Mouse (Mus musculus) inflammation-experienced regulatory T-cells, adult 6 months (primary cell): ENCODE measurements at regions not wholly inside any gene's neighbourhood (a gene's known extent, or its start where the extent isn't known, plus 50 kb on each side); places are given as distances from the start of the nearest gene placed in this dataset.

Experiments
- ATAC-seq: one replicate; pipeline ENCODE4 v1.8.0; 2017

DNA sequence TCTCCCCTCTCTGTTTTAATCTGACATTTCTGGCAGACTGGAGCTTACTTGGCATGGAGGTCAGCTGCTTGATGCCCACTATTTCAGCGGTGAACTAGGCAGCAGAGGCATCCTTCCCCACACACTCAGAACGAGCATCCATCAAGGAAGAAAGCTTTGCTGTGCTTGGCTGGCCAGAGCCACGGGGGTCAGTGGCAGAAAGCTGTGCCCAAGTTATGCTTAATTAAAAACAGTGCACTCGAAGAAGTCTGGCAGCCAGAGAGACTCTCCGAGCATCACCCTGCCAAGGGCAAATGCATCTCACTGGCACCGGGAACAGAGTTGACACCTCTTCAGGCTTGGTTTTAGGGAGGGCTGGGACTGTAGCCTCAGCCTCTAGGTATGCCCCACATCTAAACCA lies 168.3 kb downstream of the Gm45692 start:
- ATAC-seq: no peak

DNA sequence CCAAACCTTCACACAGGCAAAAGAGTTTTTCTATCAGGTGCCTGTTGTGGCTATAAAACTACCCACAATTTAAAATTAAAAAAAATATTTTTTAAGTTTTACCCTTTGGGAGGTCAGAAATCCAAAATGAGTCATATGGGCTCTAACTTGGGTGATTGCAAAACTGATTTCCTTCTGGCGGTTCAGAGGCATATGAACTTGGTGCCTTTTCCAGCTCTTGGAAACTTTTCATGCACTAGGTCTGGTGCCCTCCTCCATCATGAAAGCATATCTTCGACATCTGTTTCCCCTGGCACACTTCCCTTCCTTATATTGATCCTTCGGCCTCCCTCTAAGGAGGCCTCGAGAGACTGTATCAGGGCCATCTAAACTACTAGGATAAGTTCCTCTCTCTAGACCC lies 168.8 kb downstream of the Gm45692 start:
- ATAC-seq: no peak

DNA sequence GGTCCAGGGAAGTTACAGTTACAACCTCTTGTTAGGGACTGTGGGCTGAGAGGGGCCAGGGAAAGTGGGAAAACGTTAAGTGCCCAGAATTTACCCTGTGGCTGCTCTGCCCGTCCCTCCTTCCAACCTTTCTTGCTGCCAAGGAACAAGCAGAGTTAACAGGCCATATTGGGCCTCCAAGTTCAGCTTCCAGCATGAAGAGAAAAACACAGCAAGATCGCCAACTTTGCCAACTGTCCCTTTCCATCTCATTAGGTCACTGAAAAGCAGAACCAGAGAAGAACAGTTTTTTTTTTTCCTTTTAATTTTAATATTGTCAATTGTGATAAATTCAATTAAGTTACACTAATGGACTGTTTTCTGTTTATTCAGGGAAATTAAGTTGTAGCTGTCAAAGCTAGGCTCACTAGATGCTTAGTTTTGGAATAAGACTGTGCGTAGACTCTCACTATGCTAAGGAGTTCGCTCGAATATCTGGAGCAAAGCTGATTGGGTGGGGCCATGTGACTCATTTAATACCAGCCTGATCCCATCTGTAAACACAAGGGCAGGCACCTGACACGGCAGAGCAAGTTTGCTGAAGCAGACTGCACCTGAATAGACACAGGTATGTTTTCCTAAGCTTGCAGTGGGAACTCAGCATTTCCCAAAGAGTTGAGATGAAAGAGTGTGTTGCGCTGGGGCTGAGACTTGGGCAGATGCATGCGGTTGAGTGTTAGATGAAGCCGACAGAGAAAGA lies 178.9 kb downstream of the Gm45692 start:
- no peak for ATAC-seq

DNA sequence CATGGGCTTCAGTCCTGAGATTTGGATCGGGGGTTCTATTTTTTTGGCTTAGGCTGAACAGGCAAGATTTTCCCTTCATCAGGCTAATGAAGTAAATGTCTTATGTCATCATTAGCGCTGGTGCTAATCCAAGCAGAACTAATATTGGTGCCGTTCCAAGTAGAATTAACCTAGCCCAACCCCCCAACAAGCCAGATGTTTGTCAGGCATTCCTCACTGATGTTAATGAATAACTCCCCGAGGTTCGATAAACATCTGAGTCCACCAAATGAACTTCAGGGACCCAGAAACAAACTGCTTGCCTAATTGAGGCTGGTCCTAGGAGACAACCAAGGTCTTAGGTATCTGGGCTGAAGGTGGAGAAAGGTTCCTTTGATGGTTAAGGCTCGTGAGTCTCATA lies 180.9 kb downstream of the Gm45692 start:
- no peak for ATAC-seq

DNA sequence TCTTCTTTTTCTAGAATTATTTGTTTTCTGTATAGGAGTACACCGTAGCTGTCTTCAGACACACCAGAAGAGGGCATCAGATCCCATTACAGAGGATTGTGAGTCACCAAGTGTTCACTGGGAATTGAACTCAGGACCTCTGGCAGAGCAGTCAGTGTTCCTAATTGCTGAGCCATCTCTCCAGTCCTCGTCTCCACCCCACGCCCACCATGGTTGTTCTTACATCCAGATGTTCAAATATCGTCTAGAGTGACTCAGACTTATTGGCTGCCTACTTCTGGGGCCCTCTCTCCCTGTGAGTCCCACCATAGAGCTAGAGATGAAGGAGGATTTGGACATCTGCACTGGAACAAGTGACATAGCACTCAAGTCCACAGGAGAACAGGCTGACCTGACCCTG lies 182.6 kb downstream of the Gm45692 start:
- ATAC-seq: no peak

DNA sequence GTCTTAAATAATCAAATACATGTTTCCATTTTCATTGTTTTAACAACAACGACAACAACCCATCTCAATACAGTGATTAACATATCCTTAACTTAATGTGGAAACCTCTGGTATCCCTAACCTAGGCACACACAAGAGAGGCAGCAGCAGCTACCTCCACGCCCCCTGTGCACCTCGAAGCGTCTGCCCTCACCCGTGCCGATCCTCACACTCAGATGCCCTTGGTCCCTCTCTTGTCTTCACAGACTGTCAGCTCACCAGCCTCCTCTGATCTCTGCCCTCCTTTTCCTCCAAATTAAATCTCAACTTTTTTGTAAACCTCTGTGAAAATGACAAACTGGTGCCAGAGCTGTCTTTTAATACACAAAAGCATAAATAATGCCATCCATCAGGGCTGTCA lies 185.2 kb downstream of the Gm45692 start:
- ATAC-seq: no peak

DNA sequence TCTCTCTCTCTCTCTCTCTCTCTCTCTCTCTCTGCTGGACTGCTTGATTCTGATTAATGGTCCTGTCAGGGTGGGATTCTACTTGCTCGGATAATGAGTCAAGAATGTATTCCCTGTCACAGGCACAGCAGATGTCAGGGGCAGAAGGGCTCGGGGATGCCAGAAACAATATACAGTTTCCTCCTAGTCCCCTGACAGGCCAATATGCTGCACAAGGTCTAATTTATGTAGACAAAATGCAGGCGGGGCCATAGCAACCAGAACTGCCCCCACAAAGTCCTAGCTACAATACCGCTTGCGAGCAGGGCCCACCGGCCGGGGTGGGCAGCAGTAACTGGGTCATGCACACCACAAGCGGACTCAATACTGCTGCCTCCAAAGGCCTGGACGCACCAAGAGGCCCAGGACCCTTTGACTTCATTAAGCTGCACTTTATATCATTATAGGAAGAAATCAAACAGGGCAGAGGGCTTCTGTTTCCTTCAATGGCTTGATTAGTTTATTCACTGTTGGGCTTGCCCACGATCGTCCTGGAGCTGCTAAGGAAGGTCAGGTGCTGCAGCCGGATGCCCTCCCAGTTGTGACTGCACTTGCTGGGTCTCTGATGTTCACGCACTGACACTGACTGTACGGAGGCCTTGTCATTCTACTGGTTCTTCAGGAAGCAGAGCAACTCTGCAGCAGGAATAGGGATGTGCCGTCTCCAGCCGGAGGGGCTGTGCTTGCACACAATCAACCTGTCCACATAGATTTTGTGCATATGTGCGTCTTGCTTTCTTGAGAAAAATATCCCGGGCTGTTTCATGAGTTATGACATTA lies 185.9 kb downstream of the Gm45692 start:
- ATAC-seq: no peak

DNA sequence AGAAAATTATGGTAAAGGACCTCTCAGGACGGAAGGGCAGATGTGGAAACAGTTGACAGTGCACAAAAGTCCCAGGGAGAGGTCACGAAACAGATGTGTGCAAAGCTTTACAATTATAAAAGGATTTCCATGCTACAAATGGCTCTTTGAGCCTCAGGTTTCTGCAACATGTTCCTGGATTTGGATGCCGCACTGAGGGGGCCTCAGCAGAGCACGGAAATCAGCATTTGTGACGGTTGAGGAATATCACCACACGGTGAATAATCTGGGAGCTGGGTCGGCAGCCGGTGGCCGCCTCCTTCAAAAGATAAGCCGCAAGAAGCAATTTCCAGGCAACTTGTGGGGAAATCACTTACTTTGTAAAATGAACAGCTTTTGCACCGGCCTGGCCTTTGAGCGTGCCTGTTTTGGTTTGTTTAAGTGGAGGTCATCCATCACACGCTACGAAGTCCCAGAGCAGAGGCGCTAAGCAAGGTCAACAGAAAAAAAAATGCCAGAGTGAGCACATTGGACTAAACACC lies 188.8 kb downstream of the Gm45692 start:
- ATAC-seq: no peak

DNA sequence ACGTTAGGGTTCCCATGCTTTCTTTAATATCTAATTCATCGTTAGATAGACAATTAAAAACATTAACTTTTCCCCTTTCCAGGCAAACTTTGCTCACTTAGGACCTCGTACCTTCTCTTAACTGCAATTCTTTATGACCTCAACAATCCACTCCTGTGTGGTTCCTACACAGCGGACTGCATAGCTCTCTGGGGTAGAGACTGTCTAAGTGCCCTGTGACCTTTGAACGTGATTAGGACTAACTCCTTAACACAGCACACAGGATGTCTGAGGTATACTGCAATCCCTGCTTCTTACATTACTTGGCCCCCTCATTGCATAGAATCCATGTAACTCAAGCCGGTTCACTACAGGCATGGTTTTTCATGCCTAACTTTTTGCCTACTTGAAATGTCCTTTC lies 190.4 kb downstream of the Gm45692 start:
- no peak for ATAC-seq

DNA sequence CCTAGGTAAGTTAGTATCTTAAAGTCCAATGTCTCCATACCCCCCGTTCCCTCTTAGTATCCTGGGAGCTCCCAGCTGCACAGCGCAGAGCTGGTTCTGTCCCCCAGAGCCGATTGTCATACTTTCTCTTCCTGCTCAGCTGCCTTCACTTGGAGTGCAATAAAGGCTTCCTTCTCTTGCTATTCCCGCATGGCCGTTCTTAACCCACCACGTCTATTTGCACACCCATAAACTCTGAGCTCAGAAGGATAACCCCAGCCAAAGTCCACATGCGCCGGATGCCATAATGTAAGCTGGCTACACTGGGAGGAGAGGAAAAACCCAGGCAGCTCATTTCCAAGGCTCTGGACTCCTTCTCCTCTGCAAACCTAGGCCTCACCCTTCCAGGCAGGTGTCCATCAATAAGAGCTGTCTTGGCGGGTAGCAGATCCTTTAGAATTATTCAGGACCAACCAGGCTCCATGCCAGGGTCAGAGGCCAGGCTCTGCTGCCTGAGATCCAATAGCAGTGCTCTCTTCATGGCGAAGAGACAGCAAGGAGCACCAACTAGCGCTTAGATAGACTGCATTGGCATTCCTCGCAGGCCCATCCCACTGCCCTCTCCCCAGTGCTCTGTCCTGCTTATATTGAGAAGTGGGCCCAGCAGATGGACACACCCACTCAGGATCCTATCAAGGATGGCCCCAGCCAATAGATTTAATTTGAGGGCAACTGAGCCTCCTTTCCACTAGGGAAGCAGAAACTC lies 204.4 kb downstream of the Gm45692 start:
- ATAC-seq: no peak

DNA sequence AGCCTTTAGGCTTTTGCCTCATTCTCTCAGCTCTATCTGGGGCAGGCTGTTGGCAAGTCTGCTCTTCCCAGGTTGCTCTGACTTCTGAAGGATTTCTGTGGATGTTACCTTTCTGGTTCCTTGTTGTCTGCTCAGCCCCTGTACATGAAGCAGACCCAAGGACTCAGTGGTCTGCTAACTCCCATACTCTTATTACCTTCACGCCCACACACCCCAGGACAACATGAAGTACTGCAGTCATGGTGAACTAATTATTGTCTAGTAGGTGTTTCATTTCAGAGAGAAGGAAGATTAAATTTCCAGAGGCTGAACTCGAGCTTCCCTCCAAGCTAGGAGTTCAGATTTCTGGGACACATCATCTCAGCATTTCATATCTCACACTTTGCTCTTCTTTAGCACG lies 205.3 kb downstream of the Gm45692 start:
- ATAC-seq: no peak

DNA sequence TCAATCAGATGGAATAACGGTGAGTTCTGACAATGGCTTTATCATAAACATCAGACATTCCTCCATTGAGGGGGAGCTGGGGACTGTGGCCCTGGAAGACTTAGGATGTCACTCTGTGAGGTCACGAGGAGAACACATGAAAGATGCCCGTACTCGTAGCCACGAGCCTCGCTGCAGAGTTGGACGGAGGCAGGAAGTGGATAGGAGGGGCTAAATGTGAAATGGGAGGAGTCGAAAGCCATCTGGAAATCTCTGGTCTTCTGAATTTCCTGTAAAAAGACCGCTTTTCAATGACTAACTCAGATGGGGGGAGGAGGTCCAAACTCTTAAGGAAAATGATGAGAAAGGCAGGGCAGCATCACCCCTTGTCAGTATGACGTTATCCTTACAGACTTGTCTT lies 210.5 kb downstream of the Gm45692 start:
- no peak for ATAC-seq

DNA sequence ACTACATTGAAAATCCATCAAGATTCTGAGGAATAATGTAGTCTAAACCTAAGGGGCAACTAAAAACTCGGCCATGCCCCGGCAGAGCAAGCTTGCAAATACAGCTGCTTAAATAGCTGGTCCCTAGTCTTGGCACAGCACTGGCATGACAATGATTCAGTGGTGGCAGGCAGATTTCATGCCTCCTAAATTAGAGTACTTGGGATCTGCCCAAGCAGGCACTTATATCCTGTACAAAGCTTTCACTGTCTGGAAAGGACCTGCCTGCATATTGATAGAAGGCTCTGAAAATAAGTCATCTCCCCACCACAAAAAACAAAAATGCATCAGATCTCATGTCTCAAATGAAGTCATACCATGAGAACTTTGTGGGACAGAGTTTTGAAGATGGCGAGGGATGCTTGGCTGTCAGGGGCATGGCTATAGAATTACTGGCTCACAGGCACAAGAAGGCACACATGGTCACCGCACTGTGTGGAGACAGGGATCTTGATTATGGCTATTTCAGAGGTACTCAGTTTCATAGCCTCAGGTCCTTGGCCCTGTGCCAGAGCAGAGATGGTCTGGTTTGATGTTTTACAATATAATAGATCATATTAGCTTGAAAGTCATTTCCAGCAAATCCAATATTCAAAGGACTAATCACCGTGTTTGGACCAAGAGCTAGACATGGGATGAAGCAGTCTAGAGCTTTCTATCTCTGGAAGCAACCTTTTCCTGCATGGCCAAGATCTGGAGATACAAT lies 217.7 kb downstream of the Gm45692 start:
- no peak for ATAC-seq

DNA sequence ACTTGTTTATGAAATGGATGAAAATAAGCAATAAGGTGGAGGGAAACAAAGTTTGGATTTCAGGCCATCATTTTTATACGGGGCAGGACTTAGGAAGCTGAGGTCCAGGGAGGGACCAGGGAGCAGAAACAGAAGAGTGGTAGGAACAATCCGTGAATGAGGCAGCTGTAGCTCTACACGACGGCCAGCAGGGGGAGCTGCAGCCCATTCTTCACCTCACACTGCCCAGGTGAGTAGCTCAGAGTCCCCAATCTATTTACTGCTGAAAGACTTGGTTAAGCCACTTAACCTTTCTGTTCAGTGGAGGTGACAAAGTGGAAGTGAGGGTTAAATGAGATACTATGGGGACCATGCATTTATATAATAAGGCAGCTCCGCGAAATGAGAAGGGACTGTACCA lies 225.7 kb downstream of the Gm45692 start:
- peak; percentile 70 for ATAC-seq

DNA sequence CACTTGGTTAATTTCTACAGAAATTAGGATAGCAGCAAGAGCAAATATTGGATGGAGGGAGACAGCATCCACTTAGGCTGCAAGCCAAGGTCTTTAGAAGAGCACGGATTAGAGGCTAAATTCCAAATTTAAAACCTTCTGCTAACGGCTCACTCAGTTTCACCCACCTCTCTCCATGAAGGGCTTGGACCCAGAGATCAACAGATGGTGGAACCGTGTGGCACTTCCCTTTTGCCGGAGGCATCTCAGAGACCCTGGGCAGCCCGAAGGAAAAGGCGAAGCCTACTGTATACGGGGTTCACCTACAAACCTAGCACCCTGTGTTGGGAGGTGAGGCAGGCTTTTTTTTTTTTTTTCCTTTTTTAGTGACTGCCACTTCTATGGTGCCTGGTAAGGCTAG lies 229.9 kb downstream of the Gm45692 start:
- ATAC-seq: no peak

DNA sequence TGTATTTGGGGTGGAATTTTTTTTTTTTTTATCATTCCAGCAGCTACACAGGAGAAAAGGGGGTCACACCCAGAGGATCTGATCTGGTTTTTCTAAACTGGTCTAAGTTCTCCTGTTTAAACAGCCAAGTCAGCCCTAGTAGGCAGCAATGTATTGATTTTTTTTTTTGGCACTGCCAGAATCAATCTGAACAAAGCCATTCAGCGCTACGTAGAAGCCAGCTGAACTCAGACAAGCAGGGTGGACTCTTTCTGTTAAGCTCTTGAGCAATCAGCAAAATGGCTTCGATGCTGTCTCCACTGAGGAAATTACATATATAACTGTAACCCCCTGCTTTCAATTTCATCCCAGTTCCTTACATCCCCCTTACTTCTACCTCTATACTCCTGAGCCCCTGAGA lies 230.5 kb downstream of the Gm45692 start:
- ATAC-seq: no peak

DNA sequence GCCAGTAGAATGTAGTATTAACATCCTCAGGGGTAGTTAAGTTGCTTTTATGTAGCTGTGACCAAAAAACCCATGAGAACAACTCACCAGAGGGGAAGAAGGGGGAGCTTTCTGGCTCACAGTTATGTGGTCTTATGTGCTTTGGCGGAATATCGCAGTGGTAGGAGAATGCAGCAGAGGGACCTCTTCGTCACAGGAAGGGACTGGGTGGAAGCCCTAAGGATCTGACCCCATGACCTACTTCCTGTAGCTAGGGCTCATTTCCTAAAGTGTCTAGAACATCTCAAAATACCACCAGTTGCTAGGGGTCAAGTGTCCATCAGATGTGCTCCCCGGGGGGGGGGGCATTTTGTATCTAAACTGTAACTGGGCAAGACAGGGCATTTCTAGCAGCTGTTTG lies 231.3 kb downstream of the Gm45692 start:
- no peak for ATAC-seq

DNA sequence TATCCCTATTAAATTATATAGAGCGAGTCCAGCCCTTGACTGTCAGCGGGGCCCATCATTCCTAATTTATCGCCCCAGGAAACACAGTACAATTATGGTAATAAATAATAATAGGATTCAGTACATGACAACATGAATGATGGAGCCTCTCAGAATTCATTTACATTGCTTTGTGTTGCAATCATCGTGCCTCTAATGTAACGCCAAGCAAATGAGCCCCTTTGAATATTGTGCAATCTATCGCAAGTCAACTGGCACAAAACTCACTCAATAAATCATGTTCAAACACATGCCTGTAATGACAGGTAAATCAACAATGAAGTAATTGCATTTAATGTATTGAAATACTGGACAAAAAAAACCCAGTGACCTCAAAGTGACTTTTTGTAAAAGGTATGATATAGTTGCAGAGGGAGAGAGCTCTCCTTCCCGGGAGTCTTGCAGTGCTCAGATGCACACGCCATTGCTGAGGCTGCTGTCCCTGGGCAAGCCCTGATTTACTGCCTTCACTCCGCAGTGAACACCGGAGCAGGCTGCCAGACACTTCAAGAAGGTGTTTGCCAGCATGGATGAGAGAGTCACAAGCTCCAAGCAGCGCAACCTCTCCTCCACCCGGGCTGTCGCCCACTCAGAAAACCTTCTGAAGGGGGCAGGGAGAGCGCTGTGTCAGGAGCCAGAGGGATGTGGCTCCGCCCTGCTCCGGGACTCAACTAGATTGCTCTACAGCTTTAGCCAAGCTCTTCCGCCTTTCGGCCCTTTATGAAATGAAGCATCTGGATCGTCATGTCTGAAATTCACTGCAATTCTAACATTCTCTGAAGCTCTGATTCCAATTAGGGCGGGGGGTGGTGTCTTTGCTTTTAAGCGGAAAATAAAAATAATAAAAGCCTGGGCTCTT lies 232.6 kb downstream of the Gm45692 start:
- ATAC-seq: no peak

DNA sequence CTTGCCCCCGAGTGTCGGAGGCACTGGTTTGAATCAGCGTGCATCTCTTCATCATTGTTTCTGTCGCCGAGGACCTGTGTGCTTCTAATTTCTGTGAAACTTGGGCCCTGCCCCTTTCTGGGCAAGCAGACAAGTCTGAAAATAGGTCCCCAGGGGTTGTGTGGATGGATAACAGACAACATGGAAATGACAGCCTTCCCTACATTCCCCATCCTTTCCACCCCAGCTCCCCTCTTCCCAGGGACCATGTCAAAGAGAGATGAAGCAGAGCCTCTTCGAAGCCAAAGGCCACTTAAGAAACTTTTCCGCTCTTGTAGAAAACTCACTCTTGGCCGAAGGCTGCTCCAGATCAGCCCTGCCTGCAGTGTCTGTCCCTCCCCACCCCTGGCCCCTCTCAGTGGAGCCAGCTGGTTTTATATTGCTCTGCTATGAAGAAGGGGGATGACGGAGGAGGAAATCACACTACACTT lies 233.2 kb downstream of the Gm45692 start:
- ATAC-seq: no peak

DNA sequence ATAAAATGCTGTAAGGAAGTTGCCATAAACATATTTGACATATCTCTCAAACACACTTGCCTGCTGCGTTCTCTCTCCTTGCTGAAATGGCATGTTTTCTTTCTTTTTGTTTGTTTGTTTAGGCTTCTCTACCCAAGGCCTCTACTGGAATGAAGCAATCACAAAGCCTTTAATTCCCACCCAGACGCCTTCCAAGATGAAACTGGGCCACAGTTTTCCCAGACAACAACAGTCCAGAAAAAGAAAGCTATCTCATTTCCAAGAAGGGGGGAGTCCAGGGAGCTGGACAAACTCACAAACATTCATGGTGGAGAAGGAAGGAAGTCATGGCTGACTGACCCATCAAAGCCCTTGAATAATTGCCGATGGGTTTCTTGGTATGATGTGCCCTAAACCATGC lies 234.1 kb downstream of the Gm45692 start:
- ATAC-seq: no peak

DNA sequence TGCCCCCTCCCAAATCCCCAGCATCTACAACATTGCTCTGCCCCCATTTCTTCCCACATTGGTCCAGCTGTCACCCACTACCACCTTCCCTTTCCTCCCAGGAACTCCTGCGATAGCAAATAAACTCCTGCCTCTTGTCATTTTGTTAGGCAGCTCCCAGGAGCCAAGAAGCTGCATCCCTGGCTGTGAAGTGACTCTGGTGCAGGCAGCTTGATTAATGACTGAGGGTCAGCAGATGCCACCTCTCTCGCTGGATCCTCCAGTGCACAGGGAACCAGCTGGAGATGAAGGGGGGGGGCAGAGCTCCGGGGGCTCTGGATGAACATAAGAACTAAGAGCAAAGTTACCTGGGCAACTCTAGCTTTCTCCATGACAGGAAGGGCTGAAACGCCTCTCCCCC lies 235.2 kb downstream of the Gm45692 start:
- ATAC-seq: no peak
